Mouse (Mus musculus) neural tube, embryonic 10.5 days (tissue): ENCODE measurements around the gene Col4a3.

Source experiments
- DNase-seq: peaks from one replicate; pipeline ENCODE4 v3.0.0-alpha.2; 2017; ENCODE audit warnings: low spot score; ENCODE audit errors: extremely low spot score

Gene Col4a3

GRCm38 (mm10) chr1:82605347-82605746 is 18.6 kb downstream of the Col4a3 start:
- no peak for DNase-seq

- DNase-seq: no peak
Measured at GRCm38 (mm10) chr1:82605856-82606255, 19.1 kb downstream of the Col4a3 start.

- DNase-seq: no peak
Measured at GRCm38 (mm10) chr1:82608646-82609262, 22.0 kb downstream of the Col4a3 start.

- no peak for DNase-seq
Measured at GRCm38 (mm10) chr1:82612061-82612660, 25.4 kb downstream of the Col4a3 start.

- DNase-seq: no peak
Measured at GRCm38 (mm10) chr1:82618001-82618400, 31.3 kb downstream of the Col4a3 start.

GRCm38 (mm10) chr1:82618592-82618991 is 31.9 kb downstream of the Col4a3 start:
- DNase-seq: no peak

GRCm38 (mm10) chr1:82619981-82620380 is 33.3 kb downstream of the Col4a3 start:
- no peak for DNase-seq

- DNase-seq: no peak
Measured at GRCm38 (mm10) chr1:82624934-82625333, 38.2 kb downstream of the Col4a3 start.

- DNase-seq: no peak
Measured at GRCm38 (mm10) chr1:82625474-82625873, 38.8 kb downstream of the Col4a3 start.

- DNase-seq: no peak
Measured at GRCm38 (mm10) chr1:82627652-82628051, 40.9 kb downstream of the Col4a3 start.

GRCm38 (mm10) chr1:82629495-82629894 is 42.8 kb downstream of the Col4a3 start:
- DNase-seq: no peak

GRCm38 (mm10) chr1:82631169-82631792 is 44.6 kb downstream of the Col4a3 start:
- DNase-seq: no peak

GRCm38 (mm10) chr1:82634545-82635253 is 48.0 kb downstream of the Col4a3 start:
- no peak for DNase-seq

- DNase-seq: no peak
Measured at GRCm38 (mm10) chr1:82635254-82635620, 48.5 kb downstream of the Col4a3 start.

- DNase-seq: no peak
Measured at GRCm38 (mm10) chr1:82636321-82636720, 49.6 kb downstream of the Col4a3 start.

GRCm38 (mm10) chr1:82637414-82637813 is 50.7 kb downstream of the Col4a3 start:
- no peak for DNase-seq

- DNase-seq: no peak
Measured at GRCm38 (mm10) chr1:82638428-82638827, 51.7 kb downstream of the Col4a3 start.

- DNase-seq: peak; percentile 82
Measured at GRCm38 (mm10) chr1:82641316-82641987, 54.7 kb downstream of the Col4a3 start.

GRCm38 (mm10) chr1:82647989-82648388 is 61.3 kb downstream of the Col4a3 start:
- DNase-seq: no peak

GRCm38 (mm10) chr1:82650868-82651267 is 64.1 kb downstream of the Col4a3 start:
- no peak for DNase-seq

- DNase-seq: no peak
Measured at GRCm38 (mm10) chr1:82654046-82654445, 67.3 kb downstream of the Col4a3 start.

- DNase-seq: no peak
Measured at GRCm38 (mm10) chr1:82656452-82656851, 69.7 kb downstream of the Col4a3 start.
